Mouse (Mus musculus): ENCODE data around the gene Kcnj4.
A peak's percentile ranks its signal among the peaks of the same experiment; 100 is the strongest.

The Kcnj4 gene

DNA sequence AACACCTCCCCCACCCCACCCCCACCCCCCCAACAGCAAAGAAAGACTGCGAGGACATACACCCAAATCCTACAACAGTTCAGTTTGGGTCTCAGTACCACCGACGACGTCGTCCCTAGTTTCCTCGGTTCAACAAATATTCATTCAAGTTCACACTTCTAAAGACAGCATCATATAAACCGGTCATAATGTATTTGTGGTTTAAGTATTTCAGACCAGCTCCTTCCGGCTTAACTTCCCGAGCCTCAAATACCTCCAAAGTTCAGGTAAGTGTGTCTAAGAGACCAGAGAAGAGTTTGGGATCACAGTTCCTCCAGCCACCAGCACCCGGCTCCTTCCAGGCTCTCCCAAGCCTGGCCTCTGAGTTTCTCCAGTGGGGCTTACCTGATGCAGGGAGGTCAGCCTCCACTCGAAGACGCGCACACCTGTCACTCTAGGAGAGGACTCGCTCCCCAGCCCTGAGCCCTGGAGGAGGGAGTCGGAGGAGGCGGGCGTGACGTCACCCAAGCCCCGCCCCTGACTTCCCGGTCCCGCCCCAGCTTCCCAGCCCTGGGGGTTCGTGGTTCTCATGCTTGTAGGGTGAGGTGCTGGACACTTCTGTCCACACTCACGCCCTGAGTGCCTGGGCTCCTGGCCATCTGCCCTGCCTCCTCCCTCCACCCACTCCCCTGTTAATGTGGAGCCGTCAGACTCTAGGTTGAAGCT, 49.8 kb downstream of the Kcnj4 start, which contains the start of gene Csnk1e:
Csnk1e (minus strand) TSS at position 461 of the 705 bp plus-strand sequence.
- DNase-seq (ENCODE audit: low spot score in 2 of 2), result no peak

DNA sequence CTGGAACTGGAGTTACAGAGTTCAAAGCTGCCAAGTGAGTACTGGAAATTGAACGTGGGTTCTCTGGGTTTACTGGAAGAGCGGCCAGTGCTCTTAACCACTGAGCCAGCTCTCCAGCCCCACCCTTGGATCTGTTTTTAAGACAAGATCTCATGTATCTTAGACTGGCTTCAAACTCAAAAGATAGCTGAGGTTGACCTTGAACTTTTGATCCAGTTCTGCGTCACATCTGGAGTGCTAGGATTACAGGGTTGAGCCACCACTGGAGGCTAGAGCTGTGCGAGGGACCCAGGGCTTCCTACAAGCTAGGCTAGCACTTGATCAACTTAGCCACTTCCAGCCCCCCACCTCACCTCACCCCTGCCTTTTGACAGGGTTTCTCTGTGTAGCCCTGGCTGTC, 51.2 kb downstream of the Kcnj4 start:
- DNase-seq (ENCODE audit: low spot score in 2 of 2), result no peak

DNA sequence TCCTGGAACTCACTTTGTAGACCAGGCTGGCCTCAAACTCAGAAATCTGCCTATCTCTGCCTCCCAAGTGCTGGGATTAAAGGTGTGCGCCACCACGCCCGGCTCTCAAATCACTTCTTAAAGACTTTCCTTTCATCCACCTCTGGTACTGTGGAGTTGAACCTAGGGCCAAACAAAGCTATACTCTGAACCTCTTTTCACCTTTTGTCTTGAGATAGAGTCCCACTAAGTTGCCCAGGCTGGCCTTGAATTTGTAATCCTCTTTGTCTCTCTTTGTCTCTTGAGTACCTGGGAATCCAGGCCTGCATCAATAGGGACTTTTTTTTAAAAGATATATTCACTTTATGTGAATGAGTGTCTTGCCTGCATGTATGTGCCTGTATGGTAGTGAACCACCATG, 57.0 kb downstream of the Kcnj4 start:
- DNase-seq (ENCODE audit: low spot score in 2 of 2), result no peak

DNA sequence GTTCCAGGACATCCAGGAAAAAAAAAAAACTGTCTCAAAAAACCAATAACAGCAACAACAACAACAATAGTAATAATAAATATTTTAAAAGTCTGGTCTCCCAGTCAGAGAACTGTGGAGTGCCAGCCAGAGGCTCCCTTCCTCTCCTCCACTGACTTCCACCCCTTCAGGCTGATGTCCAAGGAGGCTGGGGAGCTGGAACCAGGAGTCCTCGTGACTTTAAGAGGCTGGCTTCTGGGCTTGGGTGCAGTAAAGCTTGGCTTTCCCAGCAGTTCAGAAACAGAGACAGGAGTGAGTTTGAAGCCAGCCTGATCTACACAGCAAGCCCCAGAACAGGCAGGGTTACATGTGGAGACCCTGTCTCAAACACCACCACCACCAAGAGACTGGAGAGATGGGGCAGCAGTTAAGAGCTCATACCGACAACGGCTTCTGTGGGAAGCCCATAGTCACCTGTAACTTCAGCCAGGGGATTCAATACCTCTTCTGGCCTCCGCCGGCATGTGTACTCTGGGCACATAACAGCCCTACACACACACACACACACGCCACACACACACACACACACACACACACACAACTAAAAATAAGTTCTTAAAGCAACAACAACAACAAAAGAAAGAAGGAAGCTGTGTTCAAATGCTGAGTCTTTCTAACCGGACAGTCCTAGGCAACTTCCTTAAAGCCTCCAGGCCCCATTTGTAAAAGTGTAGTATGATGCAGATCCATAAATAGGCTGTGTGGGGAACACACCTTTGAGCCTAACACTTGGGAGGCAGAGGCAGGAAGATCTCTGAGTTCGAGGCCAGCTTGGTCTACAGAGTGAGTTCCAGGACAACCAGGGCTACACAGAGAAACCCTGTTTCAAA, 59.0 kb downstream of the Kcnj4 start:
- DNase-seq (ENCODE audit: low spot score in 2 of 2), result no peak

DNA sequence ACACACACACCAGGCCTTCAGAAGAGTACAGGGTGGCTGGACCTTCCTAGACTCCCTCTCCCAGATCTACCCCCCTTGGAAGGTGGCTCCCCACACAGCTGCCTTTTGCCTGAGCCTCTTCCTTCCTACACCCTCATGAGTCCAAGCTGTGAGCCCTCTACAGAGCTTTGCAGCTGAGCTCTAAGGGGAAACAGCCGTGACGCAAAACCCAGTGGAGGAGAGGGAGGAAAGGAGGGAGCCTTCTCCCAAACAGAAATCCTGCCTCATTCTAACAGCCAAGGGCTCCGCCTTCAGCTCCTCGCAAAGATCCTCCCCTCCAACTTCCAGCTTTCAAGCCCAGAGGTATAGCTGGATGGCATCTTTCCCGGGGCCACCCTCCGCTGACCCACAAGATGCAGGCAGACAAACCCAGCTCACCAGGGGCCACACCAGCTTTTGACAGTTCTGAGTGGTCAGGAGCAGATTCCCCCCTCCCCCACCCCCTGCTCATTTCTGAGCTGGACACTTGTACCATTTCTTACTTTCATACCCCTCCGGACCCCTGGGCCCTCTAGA, 61.1 kb downstream of the Kcnj4 start:
- no peak for DNase-seq (ENCODE audit: low spot score in 2 of 2)

DNA sequence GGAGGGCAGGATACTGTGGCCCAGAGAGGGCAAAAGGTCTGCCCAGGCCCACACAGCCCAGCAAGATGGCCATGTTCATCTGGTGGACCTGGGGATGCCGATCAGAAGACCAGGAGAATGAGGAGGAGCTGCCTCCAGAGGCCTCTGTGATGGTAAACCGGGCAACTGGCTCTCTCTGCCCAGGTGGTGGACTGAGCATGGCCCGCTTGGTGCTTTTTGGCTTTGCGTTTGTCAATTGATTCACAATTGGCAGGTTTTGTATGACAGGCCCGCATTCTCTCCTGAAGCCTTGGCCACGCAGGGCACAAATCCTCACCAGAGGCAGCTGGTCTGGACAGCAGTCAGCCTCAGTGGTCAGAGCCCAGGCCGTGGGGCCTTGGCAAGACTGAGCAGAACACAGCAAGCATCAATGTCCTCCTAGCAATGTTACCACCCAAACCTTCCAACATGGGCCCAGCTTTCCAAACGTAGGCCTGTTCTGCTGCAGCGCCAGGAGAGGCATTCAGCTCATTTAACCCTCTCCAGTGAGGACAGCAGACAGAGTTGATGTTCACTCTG, 62.0 kb downstream of the Kcnj4 start:
- DNase-seq (ENCODE audit: low spot score in 2 of 2), result no peak

DNA sequence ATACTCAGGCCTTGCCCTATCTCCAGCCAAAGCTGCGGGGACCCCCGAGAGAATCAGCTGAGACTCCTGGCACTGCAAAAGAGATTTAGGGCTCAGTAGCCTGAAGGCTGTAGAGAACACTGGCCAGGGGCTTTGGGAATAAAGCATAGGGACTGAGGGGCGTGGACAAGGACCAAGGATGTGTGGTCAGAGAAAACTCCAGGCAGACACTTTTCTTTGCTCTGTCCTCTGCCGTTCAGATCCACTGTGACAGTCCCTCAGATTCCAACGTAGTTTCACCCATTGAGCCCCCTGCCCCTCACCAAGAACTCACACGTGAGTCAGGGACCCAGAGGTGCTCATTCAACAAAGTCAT, 62.8 kb downstream of the Kcnj4 start:
- no peak for DNase-seq (ENCODE audit: low spot score in 2 of 2)

DNA sequence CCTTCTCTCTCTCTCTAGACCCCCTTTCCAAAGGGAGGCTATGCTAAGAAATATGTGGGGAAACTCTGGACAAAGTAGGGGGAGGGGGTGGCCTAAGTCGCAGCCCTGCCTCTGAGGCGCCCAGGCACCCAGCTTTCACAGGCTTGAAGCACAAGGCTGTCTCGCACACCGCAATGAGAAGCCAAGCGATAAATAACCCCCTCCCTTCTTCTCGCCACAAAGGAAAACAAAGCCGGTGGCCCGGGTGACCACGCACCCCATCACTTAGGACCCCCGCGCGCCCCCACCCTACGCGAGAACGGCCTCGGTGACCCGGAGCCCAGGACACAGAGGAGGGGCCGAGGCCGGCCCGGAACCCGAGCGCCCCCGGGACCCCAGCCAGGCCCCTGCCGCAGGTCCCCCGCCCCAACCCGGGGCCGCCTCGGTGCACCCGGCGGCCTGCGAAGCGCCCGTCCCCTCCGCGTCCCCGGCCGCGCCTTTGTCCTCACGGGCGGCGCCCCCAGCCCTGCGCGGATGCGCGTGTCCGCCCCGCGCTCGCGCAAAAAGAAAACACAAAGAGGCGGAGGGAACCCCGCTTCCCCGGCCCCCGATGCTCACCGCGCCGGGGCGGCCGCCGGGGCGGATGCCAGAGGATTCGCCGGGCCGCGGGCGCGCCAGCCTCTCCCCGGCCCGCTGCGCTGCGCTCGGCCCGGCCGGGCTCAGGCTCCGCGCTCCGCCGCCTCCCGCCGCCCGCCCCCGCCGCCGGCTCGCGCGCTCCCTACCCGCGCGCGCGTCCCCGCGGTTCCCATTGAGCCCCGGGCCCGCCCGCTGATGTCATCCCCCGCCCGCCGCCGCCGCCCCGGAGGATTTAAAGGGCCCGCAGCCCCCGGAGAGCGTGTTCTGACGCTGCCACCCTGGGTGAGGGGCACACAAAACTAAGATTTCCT, 63.4 kb downstream of the Kcnj4 start:
- DNase-seq (ENCODE audit: low spot score in 2 of 2), result peak; percentile 80 to 81

DNA sequence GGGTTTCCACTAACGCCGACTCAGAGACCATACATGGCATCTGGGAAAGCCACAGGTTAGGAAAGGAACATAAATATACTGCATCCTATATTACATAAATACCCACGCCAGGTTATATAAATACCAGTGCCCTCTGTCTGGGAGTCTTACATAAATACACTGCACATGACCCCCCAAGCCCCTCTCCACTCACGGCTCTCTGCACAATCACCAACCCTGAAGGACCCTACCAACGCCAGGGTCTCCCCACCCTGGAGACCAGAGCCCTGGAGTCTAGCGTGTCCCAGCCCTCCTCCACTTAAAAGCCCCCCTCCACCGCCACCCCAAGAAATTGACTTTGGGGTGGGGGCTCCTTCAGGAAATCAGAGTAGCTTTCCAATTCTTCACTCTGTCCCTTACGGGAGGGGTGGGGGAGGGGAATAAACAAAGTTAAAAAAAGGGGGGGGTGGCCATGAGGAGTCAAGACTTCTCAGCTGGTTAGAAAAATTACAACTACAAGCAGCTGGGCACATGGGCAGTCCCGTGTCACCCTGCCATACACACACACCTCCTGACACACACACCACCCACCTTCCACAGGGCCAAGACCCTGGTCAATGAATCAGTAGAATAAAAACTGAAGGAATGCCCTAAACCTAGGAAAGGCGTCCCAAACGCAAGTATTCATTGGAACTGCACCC, 64.2 kb downstream of the Kcnj4 start:
- DNase-seq (ENCODE audit: low spot score in 2 of 2), result no peak

DNA sequence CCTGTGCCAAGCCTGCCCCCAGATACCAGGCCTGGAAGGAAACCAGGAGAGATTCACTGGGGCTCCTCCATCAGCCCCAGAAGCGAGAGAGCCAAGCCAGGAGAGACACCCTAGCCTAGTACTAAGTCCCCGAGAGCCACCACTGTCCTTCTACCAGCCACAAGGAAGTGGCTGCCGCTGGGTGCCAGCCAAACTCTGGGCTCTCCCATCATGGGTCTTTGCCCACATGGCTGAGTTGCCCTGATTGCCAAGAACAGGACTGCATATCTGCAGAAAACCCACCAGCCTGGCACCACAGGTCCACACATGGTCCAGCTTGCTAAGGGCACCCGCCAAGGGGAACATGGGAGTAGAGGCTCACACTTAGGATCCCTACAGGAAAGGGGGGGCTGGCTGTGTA, 64.8 kb downstream of the Kcnj4 start:
- DNase-seq (ENCODE audit: low spot score in 2 of 2), result peak in 1 of 2 experiments; percentile 72

DNA sequence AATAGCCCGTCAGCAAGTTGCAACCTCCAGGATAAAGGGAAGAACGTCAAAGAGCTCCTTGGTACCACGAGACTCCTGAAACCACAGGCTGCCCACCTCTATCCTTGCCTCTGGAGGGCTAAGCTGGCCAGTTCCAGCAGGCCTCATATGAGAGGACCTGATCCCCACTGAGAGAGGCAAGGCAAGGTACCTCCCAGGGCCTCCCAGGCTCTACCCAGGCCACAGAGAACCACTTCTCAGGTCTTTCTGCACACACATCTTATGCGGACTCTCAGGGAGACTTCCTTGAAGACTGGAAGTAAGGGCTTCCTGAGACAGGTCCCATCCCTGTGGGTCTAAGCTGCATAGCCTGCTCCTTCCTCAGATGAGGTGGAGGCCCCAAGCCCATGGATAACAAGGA, 65.7 kb downstream of the Kcnj4 start:
- no peak for DNase-seq (ENCODE audit: low spot score in 2 of 2)

DNA sequence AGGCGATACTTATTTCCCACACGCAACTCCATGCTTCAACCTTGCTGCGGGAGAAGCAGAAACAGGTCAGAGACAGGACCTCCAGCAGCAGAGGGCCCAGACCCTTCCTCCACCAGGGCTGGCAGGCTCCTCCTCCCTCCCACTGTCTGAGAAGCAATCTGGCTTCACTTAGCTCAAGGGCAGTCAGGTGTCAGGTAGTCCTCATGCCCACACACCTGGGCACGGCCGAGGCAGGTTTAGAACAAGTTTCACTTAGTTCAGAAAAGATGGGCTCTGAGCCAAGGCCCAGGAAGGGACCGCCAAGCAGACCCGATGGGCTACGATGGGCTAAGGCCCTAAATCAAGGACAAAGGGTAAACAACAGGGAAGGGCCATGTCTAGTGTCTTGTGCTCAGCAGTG, 66.2 kb downstream of the Kcnj4 start:
- DNase-seq (ENCODE audit: low spot score in 2 of 2), result no peak

DNA sequence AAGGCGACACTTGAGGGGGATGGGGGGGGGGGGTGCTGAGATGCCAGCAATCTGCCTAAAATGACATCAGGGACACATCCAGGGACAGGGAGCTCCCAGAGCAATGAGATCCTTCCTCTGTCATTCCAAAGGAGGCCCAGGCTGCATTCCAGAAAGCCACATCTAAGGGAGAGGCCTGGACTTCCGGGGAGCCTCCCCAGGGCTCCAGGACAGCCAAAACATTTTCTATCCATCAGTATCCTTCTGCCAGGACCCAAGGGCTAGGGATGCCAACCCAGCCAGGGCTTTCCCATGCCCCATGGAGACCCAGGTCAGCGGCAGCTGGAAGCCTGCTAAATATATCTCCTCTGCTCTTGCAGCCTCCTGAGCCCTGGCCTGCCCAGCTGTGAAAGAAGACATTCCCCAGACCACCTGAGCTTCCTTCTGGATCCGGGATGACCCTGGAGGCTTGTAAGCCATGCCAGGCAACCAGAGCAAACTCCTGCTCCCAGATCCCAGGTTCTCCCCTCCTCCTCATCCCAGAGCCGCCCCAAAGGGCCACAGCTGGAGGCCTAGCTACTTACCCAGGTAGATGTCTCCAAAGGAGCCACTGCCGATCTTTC, 66.7 kb downstream of the Kcnj4 start:
- DNase-seq (ENCODE audit: low spot score in 2 of 2), result no peak

DNA sequence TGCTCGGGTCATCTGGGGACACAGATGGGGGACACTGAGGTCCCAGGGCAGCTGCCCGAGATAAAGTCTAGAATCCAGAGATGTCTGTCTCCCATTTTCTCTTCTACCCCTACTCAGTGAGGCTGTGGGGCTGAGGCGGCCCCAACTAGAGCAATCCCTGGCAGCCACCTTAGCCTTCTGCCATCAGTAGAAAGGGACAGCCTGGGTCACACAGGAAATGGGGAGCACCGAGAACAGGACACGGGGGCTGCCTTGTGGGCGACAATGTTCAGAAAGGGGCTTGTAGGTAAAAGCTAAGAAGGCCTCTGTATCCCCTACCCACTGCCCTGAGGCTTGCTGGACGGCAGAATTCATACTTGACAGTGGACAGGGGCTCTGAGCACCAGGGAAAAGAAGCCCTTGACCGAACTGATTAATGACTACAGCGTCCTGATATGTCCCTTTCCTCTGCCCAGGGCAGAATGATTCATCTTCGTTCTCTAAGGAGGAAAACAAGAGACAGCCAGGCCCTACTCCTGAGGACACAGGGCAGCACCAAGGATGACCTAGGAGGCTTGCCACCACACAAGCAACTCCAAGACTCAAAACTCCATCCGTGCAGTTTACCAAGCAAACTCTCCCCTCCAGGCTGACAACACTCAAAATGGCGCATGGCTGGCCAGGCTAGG, 67.4 kb downstream of the Kcnj4 start:
- no peak for DNase-seq (ENCODE audit: low spot score in 2 of 2)

DNA sequence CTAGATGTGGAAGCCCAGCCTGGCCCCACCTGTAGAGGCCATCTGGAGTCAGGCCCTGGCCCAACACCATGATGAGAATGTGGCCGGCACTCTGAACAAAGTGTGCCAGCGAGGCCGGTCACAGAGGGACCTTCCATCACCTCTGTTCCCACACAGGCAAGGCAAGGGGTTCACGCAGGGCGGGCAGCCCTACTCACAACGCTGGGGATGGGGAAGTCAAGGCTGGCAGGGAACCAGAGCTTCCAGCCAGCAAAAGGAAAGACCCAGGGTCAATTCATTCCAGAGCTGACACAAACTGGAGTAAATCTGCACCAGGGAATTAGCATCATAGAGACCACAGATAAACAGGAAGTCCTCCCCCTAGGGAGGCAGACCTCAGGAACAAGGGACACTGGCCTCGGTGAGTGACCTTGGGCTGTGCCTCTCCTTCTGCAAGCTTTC, 68.5 kb downstream of the Kcnj4 start:
- DNase-seq (ENCODE audit: low spot score in 2 of 2), result no peak

DNA sequence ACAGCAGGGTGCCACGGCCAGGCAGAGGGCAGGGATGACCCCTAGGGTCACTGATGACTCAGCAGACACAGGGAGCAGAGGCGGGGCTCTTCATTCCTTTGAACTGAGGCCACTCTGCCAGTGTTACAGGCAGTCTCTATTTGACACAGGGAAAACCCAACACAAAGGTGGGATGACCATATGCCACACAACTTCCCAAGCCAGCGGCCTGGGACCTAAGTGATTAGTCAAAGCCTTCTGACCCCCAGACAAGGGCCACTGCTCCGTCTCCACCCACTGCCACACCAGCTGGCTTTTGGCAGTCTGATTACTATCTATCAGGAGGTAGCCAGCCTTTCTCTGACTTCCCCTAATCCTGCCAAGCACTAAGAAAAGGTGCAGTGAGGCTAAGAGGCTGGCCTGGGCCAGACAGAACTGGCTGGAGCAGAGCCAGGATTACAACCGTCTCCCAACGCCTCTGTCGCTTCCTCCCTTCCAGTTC, 69.8 kb downstream of the Kcnj4 start:
- DNase-seq (ENCODE audit: low spot score in 2 of 2), result no peak
